In genomic region chr1:66896125-66896524, GRCm38 (mm10) we compare ENCODE assay signal across 8 mouse cellular contexts. TPM values are rescaled to one million over a fixed set of nuclear protein-coding genes. Genes with fewer than 3 reads are reported as not detected.
DNase-seq lines count a peak whose midpoint lies in the region; ATAC-seq and TF ChIP-seq lines count a peak whose summit lies in the region.

No protein-coding gene starts in this region.

- H3K4me3 ChIP-seq in embryonic facial prominence, embryonic 10.5 days, result no peak overlapping the region
- no peak overlapping the region for H3K4me3 ChIP-seq in hindbrain, embryonic 15.5 days
- H3K4me3 ChIP-seq in liver, postnatal 0 days (ENCODE audit: low read depth, low read length), result no peak overlapping the region

- no peak overlapping the region; the same call in 1 of the 2 replicates for H3K9ac ChIP-seq in hindbrain, embryonic 15.5 days
- no peak overlapping the region for H3K9ac ChIP-seq in liver, postnatal 0 days (replicated peaks)

- WGBS in embryonic facial prominence, embryonic 10.5 days, result 64% methylated on average over 5 of the region's 5 CpGs
- 28% methylated on average over 5 of the region's 5 CpGs for WGBS in hindbrain, embryonic 15.5 days
- 19% methylated on average over 5 of the region's 5 CpGs for WGBS in liver, postnatal 0 days (ENCODE audit: insufficient replicate concordance)

- H3K27me3 ChIP-seq in embryonic facial prominence, embryonic 10.5 days (replicated peaks; ENCODE audit: low read depth, poor library complexity, severe bottlenecking), result no peaks in the 10 kb centered on the region
- no peaks in the 10 kb centered on the region for H3K27me3 ChIP-seq in hindbrain, embryonic 15.5 days
- no peaks in the 10 kb centered on the region for H3K27me3 ChIP-seq in liver, postnatal 0 days (ENCODE audit: insufficient read depth, low read length)

- no peaks in the 10 kb centered on the region for H3K36me3 ChIP-seq in embryonic facial prominence, embryonic 10.5 days (replicated peaks)
- no peaks in the 10 kb centered on the region for H3K36me3 ChIP-seq in hindbrain, embryonic 15.5 days
- H3K36me3 ChIP-seq in liver, postnatal 0 days (replicated peaks; ENCODE audit: insufficient read depth, low read length), result no peaks in the 10 kb centered on the region

- no peaks in the 10 kb centered on the region for H3K9me3 ChIP-seq in embryonic facial prominence, embryonic 10.5 days
- no peaks in the 10 kb centered on the region for H3K9me3 ChIP-seq in hindbrain, embryonic 15.5 days
- H3K9me3 ChIP-seq in liver, postnatal 0 days (ENCODE audit: low read length), result no peaks in the 10 kb centered on the region

- H3K27ac ChIP-seq in embryonic facial prominence, embryonic 10.5 days (replicated peaks), result peak overlapping the region; percentile 59
- H3K27ac ChIP-seq in hindbrain, embryonic 15.5 days (replicated peaks), result peak overlapping the region; percentile 75
- H3K27ac ChIP-seq in liver, postnatal 0 days (ENCODE audit: low read depth), result no peak overlapping the region

- peaks cover 12% of the 10 kb centered on the region; the same call in 1 of the 2 replicates for H3K4me1 ChIP-seq in embryonic facial prominence, embryonic 10.5 days
- H3K4me1 ChIP-seq in hindbrain, embryonic 15.5 days (replicated peaks), result peaks cover 14% of the 10 kb centered on the region
- peaks cover under 1% of the 10 kb centered on the region for H3K4me1 ChIP-seq in liver, postnatal 0 days (ENCODE audit: insufficient read depth)

- H3K4me2 ChIP-seq in hindbrain, embryonic 15.5 days, result peak overlapping the region; percentile 47
- H3K4me2 ChIP-seq in liver, postnatal 0 days (ENCODE audit: low read depth, low read length), result peak overlapping the region; percentile 55

- TF ChIP-seq CTCF in liver, postnatal 0 days (IDR thresholded peaks at IDR 0.05; ENCODE audit: low read depth), result peak; percentile 39; the same call in 1 of the 2 replicates

- TF ChIP-seq EP300 in liver, postnatal 0 days (IDR thresholded peaks at IDR 0.05; ENCODE audit: low read depth), result no peak

- peak; percentile 3 for DNase-seq in adrenal gland, adult 2 months
- no peak for DNase-seq in adrenal gland, postnatal 25 days
- DNase-seq in 416B (ENCODE audit: low read depth), result peak; percentile 81
- peak; percentile 10 for DNase-seq in embryonic facial prominence, embryonic 10.5 days (ENCODE audit: low spot score)
- DNase-seq in liver, postnatal 0 days, result no peak
- peak; percentile 73 for DNase-seq in retina, postnatal 1 day
- no peak for DNase-seq in adrenal gland, postnatal 10 days

- ATAC-seq in hindbrain, embryonic 15.5 days (ENCODE audit: low FRiP score, low read depth), result peak; percentile 83
- ATAC-seq in liver, postnatal 0 days, result peak; percentile 70

RNA-seq across cellular contexts. Expression of gene Acadl, which starts 33.0 kb away (rescaled TPM):
- 100 to 1,000 TPM; 531 to 670 TPM for total RNA-seq in adrenal gland, adult 2 months (2021)
- 37.4 and 41.0 TPM in 2 replicates for polyA plus RNA-seq in adrenal gland, adult 2 months (2012; rRNA removed)
- 444 and 484 TPM in 2 replicates for total RNA-seq in adrenal gland, postnatal 25 days (2021)
- 35.7 and 40.4 TPM in 2 replicates for polyA plus RNA-seq in embryonic facial prominence, embryonic 10.5 days (2016; fragmentation: Nextera tagmentation; extraction: Ambion mirVana)
- 58.0 and 58.8 TPM in 2 replicates for polyA plus RNA-seq in hindbrain, embryonic 15.5 days (2015; fragmentation: Nextera tagmentation; extraction: Ambion mirVana)
- polyA plus RNA-seq in liver, postnatal 0 days (2015; fragmentation: Nextera tagmentation; extraction: Ambion mirVana), result 380 and 392 TPM in 2 replicates
- 1,000 to 10,000 TPM; 1,546 to 1,636 TPM for total RNA-seq in adrenal gland, postnatal 10 days (2021)

RNA-seq across cellular contexts. Expression of gene Myl1, which starts 49.1 kb away (rescaled TPM):
- 10 to 100 TPM; 20.4 to 22.5 TPM for total RNA-seq in adrenal gland, adult 2 months (2021)
- 0.58 and 0.95 TPM in 2 replicates for polyA plus RNA-seq in adrenal gland, adult 2 months (2012; rRNA removed)
- 13.0 and 14.4 TPM in 2 replicates for total RNA-seq in adrenal gland, postnatal 25 days (2021)
- 0.54 and 1.3 TPM in 2 replicates for polyA plus RNA-seq in embryonic facial prominence, embryonic 10.5 days (2016; fragmentation: Nextera tagmentation; extraction: Ambion mirVana)
- polyA plus RNA-seq in hindbrain, embryonic 15.5 days (2015; fragmentation: Nextera tagmentation; extraction: Ambion mirVana), result 2.4 and 4.0 TPM in 2 replicates
- polyA plus RNA-seq in liver, postnatal 0 days (2015; fragmentation: Nextera tagmentation; extraction: Ambion mirVana), result 6.0 and 153 TPM in 2 replicates
- total RNA-seq in adrenal gland, postnatal 10 days (2021), result 1,000 to 10,000 TPM in 1 of 2 experiments, 100 to 1,000 TPM in 1; 431 to 1,399 TPM

Comparison
In these comparisons a context has a peak if more than half of its experiments do, and no peak if none do; other contexts are left out.
1. DNase-seq: peak in adrenal gland, adult 2 months (single experiment), 416B (single experiment), embryonic facial prominence, embryonic 10.5 days (single experiment) and retina, postnatal 1 day (single experiment); none in adrenal gland, postnatal 25 days (single experiment), liver, postnatal 0 days (single experiment) and adrenal gland, postnatal 10 days (single experiment).